Mouse (Mus musculus) myocyte (in vitro differentiated cells): ENCODE measurements around the gene Bnc1.

ENCODE experiments used
- MYOG ChIP-seq, 3 experiments: IDR thresholded peaks; one replicate each; pipeline ENCODE4 v1.6.1; 2011; ENCODE audit warnings: control low read depth in 2 of 3, low read depth in 2 of 3, mild to moderate bottlenecking in 2 of 3; ENCODE audit not compliant: insufficient read length in 2 of 3, control insufficient read depth in 1 of 3, insufficient read depth in 1 of 3
- POLR2A ChIP-seq: IDR thresholded peaks from one replicate; pipeline ENCODE4 v1.6.1; 2011; ENCODE audit warnings: low read depth, mild to moderate bottlenecking, control low read depth, moderate library complexity; ENCODE audit not compliant: insufficient read length
- POLR2AphosphoS2 ChIP-seq: IDR thresholded peaks from one replicate; pipeline ENCODE4 v1.6.1; 2011; ENCODE audit warnings: low read depth, control low read depth; ENCODE audit not compliant: insufficient read length
- TCF12 ChIP-seq: IDR thresholded peaks from one replicate; pipeline ENCODE4 v1.6.1; 2011; ENCODE audit warnings: mild to moderate bottlenecking, control low read depth; ENCODE audit not compliant: poor library complexity, insufficient read depth, severe bottlenecking
- USF1 ChIP-seq: IDR thresholded peaks from one replicate; pipeline ENCODE4 v1.6.1; 2011; ENCODE audit warnings: low read depth, mild to moderate bottlenecking, control low read depth, moderate library complexity

GRCm38 (mm10) chr7:81959704-81960103 lies 32.4 kb downstream of the Bnc1 start:
- TF ChIP-seq POLR2A (no peak), POLR2AphosphoS2 (no peak), TCF12 (no peak), MYOG (IDR thresholded peaks at IDR 0.05; ENCODE audit: control insufficient read depth in 1 of 3, insufficient read depth in 1 of 3, insufficient read length in 2 of 3, low read depth in 2 of 3) (no peak), USF1 (no peak)
